Mouse (Mus musculus) cerebellum, adult 8-10 months (tissue): ENCODE measurements around the gene Frem2.

ENCODE experiments used
- DNase-seq: peaks from one replicate; pipeline ENCODE4 v3.0.0; 2022

Gene Frem2

DNA sequence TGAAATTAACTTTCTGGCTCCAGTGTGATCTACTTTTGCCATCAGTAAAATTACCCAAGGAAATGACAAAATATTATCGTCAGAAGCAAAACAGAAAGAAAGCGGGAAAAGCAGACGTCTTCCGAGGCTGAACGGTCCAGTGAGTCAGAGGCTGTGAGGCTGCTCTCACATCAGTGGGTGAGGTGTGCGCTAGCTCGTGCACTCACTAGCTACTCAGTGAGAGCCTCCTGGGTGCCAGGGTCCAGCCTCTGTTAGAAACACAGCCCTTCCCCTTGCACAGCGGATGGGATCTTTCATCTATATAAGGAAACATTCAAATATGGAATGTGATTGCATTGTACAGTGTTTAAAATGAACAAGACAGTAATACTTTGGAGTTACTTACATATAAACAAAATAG, 36.8 kb downstream of the Frem2 start:
- no peak for DNase-seq

DNA sequence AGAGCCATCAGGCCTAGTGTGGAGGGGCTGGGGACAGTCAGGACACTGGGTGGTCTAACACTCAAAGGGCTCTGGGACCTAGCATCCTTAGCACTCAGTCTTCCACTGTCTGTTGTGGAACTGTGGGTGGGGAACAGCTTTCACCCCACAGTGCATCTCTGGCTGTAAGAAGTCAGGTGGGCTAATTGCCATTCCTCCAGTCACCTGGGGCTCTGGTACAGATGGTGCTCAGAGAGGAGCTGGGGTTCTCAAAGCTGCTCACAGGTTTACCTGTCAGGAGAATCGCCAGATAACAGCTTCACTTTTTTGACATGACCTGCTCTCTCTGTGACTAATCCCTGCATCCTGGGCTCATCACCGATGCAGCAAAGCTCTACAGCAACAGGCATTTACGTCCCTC, 46.0 kb downstream of the Frem2 start:
- peak; percentile 5 for DNase-seq

DNA sequence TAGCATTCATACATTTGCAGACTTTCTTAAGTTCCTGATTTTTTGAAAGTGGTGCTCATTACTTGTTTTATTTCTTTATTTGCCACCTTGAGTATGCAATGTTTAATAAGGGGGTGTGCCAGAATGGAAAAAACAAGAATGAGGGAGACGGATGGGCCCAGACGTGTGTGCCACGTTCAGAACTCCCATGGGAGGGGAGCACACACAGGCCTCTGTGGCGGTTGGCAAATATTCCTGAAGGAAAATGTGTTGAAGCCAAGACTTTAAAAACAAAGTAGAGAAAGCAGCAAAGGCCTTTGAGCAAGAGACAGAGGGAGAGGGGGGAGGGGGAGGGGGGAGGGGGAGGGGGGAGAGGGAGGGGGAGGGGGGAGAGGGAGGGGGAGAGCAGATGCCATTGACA, 47.3 kb downstream of the Frem2 start:
- no peak for DNase-seq

DNA sequence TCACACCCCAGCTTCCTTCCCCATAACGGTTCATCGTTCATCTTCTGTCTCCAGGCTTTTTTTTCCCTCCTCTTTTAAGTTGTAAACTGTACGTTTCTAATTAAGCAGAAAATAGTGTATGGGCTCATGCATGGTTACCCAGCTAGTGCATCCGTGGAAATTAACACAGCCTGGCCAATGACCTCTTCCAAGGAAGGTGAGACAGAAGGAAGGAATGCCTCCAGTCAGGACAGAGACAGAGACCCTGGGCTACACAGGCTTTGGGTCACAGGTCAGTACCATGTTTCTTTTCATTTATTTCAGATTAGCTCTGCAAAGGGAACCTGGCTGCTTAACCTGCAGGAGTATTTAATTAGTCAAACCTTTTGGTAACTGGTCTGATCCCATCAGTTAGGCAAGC, 57.0 kb downstream of the Frem2 start:
- DNase-seq = no peak

DNA sequence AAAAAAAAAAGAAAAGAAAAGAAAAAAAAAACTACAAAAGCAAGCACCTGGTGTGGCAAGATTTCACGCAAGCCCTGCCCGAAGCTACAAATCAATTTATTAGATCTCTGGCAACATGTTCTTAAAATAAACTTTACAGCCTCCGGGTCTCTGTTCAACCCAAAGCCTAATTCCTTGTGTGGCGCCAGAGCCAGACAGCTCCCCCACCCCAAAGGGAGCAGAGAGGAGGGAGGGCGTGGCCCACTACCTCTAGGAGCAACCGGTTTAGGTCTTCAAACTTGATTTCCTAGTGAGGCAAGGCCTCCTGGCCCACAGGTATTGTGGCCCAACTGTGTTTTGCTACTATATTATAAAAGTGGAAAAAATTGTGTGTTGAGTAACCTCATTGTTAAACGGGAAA, 57.8 kb downstream of the Frem2 start:
- DNase-seq = no peak

DNA sequence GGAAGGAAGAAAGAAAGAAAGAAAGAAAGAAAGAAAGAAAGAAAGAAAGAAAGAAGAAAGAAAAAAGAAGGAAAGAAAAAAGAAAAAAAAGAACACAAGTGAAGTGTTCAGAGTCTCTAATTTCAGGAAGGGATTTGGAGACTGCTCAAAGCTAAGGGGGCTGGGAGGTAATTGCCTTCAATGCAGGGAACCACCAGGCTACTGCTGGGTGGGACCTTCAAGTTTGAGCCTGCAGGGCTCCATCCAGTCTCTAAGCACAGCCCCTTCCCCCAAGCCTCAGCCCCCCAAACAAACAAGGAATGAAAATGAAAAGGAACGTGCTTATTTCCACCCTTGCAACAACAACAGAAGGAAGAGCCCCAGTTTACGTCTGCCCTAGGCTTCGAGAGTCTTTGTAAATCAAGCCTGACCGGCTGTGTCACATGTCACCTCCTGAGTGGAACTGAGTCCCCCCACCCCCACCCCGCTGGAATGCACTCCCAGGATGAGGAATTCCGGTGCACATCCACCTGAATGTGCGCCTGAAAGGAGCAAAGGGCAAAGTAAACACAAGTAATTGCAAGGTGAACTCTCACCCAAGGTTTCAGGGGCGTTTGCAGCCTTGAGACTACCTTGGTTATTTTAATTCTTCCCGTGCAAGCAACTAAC, 58.9 kb downstream of the Frem2 start:
- DNase-seq = no peak

DNA sequence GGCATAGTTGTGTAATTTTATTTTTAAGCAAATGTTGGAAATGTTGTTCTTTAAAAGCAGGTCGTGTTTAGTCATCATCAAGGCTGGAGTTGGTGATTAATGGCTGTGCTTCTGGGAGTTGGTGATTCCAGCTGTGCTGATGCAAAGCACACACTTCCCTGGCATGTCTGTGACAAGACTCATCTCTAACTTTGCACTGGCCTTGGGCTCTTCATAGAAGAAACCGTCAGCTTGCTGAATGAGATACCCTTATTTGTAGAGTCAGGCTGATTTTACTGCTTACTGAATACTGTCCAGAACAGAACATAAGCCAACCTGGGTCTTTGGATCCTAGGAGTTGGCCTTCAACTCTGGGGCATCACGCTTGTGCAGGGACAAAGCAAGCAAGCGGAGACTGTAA, 62.7 kb downstream of the Frem2 start:
- DNase-seq = no peak

DNA sequence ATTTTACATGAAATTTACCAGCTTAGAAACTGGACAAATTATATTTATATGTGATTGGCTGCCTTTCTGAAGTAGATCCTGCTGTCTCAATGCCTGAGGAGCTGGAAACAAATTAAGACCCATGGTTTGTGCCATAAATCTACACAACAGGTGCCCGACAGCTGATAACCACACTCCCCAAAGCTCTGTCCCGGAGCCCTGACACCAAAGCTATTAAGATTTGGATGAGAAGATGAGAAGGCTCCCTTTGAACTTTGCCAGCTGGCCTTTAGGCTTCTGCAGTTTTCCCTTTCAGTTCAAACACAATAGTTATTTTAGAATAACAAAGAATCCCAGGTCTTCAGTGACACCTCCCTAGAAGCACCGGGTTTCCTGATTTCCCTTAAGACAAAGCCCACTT, 63.4 kb downstream of the Frem2 start:
- no peak for DNase-seq

DNA sequence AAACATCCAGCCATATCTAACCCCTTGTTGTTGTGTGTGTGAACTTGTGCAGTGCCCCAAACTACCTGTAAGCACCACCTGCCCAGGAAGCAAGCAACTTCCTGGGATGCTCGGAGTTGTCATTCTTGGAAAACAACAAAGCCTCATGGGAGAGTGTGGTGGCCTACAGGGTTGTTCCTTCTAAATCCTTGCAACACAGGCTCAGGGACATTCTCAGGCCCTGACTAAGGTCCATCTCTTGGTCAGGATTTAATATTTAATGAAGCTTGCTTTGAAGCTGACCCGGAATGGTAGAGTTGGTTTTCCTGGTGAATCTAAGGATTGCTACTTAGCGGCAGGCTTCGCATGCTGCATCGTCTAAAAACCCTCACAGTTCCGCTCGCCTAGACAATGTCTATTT, 65.1 kb downstream of the Frem2 start:
- no peak for DNase-seq

DNA sequence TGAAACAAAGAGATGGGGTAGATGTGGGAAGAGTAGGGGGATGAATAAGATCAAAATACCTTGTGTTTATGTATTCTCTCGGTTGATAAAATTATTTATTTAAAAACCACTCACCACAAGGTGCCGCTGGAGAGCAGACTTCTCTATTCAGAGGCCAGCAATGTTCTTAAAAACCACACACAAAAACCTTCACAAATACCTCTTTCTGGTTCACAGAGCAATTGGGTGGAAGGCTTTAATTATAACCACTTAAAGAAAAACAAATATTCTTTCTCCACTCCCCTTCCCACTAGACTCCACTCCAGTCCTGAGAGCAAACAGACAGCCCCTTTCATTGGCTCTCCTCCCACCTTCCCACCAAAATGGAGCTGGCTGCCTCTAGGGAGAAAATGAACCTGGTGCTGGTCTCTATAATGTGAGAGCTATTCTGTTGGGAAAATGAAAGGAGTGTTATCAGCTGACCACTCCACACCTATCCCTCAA, 67.0 kb downstream of the Frem2 start:
- DNase-seq = peak; percentile 47

DNA sequence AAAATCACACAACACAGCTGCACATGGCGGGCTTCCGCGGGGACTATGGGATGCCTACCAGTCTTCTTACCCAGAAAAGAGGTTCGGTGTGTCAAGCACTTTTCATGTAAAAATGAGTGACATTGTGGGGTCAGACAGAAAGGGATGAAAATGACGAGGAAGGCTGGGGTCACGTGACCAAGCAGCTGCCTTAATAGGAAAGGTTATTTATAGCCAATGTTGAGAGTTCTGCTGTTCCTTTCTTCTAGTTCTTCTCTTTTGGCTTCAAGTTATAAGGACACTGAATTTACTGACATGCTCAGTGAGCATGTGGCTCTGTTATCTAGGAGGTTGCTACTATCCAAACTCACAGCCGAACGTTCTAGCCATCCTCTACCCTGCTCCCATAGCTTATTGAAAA, 73.9 kb downstream of the Frem2 start:
- no peak for DNase-seq

DNA sequence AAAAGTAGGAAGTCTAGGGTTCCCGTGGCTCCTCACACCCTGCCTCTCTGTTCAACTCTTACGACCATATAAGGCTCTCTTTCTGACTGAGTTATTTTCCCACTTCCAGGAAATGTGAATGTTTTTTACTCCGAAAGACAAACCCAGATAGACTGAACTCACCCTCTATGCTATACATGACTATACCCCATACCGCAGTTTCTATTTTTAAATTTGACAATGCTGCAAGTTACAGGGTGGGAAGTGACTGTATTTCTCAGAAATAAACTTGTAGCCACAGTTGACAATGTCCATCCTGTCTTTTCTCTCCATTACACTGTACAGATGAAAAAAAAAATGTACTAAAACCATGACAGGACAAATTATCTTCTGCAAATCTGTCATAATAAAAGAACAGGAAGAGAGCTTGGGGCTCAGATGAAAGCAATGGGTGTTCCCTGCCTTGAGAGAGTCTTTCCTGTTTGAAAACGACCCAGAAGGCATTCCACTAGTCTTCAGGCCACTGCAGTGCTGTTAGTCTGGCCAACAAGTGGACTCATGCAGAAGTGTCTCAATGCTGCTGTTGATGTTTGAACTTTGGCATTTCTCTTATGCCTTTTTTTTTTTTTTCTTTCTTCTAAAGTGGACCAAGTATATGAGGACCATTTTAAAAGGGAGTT, 76.4 kb downstream of the Frem2 start:
- DNase-seq = no peak

DNA sequence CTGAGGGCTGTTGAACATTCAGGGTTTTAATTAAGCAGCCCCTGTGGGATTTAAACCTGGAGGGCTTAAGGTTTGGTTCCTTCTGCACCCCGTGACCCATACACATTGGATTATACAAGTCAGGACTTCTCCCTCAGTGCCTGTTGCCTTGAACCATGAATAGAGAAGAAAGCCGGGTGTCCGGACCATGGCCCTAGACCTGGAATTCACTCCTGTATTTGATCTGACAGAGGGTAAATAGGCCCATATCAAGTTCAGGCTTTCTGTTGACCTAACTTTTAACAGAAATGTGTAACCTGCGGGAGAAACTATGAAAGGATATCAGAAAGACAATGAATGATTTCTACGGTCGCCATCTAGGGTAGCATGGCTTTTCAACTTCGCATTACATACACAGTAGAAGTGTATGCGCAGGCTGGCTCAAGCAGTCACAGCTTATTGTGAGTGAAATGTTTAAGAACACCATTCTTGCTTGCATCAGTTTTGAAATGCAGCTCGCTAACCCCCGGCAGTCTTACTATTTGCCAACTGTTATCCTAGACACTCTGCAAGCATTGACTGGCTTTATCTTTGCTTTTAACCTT, 77.9 kb downstream of the Frem2 start:
- no peak for DNase-seq

DNA sequence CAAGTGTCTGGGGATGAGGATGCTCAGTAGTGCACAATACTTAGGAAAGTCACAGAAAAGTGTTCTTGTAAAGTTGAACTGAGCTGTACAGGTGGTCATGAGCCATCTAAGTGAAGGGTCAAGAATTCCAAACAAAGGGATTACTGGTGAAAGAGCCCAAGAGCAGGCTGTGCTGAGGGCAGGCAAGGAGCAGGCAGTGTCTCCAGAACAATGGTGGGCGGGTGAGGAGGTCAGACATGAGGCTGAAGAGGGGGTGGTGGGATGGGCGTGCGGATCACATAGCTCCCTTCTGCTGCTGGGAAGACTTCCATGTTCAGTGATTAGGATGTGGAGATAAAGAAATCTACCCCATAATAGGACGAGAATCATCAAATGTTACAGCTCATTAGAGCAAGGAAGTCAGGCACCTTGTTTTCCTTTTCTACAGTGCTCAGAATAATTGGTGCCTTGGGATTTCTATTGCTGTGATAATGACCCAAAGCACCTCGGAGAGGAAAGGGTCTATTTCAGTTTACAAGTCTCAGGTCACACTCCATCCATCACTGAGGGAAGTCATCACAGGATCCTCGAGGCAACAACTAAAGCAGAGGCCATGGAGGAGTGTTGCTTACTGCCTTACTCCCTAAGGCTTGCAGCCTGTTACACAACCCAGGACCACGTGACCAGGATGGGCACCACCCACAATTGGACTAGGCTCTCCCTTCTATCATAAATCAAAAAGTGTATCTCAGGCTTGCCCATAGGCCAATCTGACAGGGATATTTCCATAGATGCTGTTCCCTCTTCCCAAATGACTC, 80.6 kb downstream of the Frem2 start:
- DNase-seq = no peak

DNA sequence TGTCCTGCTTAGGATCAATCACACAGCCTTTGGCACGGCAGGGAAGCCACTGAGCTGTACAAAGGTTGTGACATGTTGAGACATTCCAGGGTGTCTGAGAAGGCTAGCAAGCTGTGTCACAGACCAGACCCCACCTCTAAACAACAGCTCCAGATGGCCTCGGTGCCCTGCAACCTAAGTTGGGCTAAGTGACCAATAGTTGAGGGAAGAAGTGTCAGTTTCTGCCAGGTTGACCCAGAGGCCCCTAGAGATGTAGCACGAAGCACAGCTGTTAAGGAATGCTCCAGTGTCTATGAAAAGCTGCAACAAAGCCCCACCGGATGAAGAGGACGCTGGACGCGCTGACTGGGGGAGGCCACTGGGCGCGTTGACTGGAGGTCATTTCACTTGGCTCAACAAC, 83.0 kb downstream of the Frem2 start:
- DNase-seq = no peak

DNA sequence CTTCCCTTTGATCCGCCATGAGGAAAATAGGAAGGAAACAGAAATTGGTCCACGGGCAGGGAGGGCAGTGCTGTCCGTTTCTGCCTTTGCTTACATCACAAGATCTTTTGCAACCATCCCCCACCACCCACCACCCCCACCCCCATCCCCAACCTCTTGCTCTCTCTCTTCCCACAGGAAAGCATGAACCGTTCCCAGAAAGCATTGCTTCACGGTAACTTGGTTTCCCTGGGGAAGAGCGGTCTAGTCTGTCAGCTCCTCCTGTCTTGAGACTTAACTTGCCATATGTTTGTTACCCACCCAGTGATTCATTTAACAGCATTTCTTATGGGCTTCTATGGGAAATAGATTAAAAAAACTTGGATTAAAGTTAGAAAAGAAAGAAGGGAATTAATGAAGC, 85.5 kb downstream of the Frem2 start:
- DNase-seq = no peak

DNA sequence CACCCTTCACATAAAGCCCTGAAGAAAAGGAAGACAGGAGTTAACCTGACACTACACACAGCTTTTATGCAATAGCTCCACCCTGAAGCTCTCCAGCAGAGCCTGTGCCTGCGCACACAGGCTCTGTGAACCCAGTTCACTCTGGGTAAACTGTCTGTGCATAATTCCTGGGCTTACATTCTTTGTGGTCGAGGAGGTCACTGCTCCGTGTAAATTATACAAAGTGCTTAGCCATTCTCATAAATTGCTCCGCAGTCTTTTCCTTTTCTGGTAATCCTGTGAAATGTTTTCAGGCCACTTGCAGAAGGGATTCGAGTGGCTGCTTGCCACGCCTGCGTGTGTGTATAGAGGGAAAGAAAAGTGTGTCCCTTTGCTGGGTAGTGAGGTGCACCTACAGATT, 92.6 kb downstream of the Frem2 start:
- no peak for DNase-seq

DNA sequence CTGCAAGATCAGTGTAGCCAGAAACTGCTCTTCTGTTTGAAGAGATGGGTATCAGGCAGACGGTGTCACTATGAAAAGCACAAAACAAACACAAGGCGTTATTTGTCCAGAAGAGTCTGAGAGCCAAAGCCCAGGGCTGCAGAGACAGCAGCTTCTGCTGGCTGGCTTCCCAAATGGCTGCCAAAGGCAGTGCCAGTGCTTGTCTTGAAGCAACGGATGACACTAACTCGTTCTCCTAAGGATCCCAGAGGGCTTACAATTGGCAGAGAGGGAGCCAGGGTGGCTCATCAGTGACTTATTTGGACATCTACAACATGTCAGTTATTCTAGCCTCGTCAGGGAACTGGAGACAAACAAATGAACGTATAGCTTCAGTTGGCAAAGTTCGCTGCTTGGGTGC, 93.4 kb downstream of the Frem2 start:
- DNase-seq = peak; percentile 14

DNA sequence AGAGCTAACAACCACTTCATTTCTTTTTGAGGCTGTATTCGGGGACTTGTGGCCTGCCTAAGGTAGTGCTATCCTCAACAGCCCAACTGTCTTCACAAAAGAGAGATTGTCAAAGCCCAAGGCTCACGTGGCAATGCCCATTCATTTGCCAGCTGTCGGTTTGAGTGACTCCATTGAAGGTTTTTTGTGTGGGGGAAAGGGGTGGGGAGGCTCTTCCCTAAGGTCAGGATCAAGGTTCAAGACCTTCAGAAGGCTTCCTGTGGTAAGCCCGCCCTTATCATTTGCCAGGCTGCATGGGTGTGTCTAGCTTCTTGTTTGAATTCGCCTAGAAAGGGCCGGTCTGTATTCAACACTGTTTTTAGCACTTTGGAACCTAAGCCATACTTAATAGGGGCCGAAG, 95.3 kb downstream of the Frem2 start:
- DNase-seq = no peak

DNA sequence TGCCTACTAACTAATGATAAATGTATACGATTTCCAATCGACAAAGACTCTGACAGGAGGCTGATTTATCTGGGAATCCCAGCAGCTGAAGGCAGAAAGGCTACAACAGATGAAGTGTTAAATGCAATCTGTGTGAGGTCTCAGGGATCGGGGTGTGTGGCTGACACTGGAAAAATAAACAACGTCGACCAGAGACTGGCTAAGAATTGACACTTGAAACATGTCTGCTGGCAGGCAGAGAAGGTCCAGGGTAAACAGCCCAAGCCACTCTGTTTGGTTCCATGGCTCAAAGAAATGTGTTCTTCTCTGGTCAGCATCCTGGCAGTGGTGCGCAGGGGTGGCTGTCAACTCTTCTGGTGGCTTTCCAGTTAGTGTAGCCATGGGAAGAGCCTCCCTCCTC, 98.1 kb downstream of the Frem2 start:
- DNase-seq = no peak

DNA sequence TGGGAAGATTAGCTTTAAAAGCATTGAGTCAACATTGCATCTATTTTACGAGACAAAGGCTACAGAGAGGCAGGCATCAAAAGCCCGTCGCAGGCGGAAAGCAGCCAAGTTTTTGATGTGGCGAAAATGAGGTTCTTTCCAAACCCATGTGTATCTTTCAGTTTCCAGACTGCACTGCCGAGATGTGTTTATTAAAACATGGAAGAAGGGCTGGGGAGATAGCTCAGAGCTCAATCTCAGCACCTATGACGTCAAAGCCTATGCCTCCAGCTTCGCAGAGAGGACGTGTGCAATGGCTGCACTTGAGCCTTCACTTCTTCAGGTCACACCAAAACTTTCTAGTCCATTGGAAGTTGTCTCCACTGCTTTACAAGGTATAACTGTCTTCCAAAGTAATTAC, 98.9 kb downstream of the Frem2 start:
- no peak for DNase-seq

DNA sequence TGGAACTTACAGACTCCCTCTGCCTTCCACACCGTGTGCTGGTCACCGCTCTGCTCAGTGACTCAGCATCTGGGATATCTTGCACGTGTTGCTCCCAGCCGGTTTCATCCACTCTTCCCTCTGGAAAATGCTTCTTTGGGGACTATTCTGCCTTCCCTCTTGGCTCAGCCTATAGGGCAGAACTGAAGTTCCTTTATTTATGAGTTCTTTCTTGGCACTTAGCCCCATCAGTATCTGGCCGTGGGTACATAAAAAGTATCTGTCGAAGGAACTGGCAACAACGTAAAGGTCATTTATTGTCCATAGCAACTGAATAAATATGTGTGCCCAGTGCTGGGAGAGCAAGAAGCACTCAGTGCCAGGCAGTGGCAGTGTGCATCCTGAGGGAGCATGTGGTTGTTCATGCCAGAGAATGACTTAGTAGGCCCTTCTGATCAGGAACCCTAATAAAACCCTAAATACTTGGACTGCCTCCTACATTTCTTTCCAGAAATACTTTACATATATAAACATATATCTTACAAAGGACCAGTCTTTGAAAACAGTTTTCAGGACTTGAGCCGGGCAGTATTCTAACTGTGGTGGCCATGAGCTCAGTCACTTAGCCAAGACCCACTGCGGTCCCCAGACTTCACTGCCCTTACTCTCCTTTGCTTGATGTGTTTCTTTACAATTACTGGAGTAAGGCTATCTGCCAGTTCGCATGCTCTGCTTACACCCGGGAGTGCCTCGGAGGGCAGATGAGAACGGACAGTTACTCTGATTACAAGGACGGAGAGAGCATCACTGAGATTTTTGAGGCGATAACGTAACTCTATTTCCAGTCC, 99.6 kb downstream of the Frem2 start:
- DNase-seq = no peak
